Mouse (Mus musculus) Patski (cell line): ENCODE measurements at regions not wholly inside any gene's neighbourhood (a gene's known extent, or its start where the extent isn't known, plus 50 kb on each side); places are given as distances from the start of the nearest gene placed in this dataset.

Experiments used
- ATAC-seq: fragments of 100-300 bp; one replicate; pipeline ENCODE4 v1.8.0; 2021
- CTCF ChIA-PET: fragments of 350-600 bp; sonication (Branson Sonifier 250); formaldehyde crosslinking; loops from one replicate; lab custom pipeline; 2022; ENCODE audit warnings: inconsistent platforms; lab: Charles Lee
- POLR2A ChIA-PET: fragments of 350-600 bp; sonication (Branson Sonifier 250); formaldehyde crosslinking; loops from one replicate; lab custom pipeline; 2022; ENCODE audit warnings: antibody characterized with exemption, inconsistent platforms; lab: Charles Lee
- DNase-seq: peaks from one replicate; pipeline ENCODE4 v3.0.0-alpha.2; 2011; ENCODE audit warnings: low read depth, low spot score
- H3K27me3 ChIP-seq: fragments of 371-371 bp; one replicate; pipeline ENCODE4 v1.5.1; 2021
- CTCF ChIP-seq: fragments of 100-300 bp; IDR thresholded peaks from one replicate; pipeline ENCODE4 v1.5.1; 2021
- in situ Hi-C: fragments of 300-500 bp; cut with MboI; formaldehyde crosslinking; loops from 3 replicates; pipeline ENCODE4 v1.11.1; 2018; ENCODE audit warnings: low pct_unique_long_range_greater_than_20kb, mixed read lengths

DNA sequence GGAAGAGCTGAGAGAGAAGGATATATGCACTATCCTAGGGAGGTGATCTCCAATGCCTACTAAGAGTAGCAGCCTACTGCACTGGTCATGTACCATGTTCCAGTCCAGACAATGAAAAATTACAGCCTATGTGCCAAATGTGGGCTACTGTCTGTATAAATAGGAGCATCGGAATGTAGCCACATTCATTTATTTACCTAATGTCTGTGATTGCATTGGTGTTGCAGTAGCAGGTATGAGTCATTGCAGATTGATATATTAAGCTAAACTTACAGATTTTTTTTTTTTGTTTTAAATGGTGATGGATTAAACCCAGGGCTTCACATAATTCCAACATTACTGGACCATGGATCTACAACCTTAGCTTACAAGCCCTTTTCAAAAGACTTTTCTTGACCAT lies 468.0 kb downstream of the Phex start:
- TF ChIP-seq CTCF: no peak
- ATAC-seq (no peak), DNase-seq (no peak)
- in situ Hi-C loops: no loop called here
- POLR2A ChIA-PET: no interaction called here
- CTCF ChIA-PET: no interaction called here
- H3K27me3 ChIP-seq: no peaks in the 10 kb centered on the region

DNA sequence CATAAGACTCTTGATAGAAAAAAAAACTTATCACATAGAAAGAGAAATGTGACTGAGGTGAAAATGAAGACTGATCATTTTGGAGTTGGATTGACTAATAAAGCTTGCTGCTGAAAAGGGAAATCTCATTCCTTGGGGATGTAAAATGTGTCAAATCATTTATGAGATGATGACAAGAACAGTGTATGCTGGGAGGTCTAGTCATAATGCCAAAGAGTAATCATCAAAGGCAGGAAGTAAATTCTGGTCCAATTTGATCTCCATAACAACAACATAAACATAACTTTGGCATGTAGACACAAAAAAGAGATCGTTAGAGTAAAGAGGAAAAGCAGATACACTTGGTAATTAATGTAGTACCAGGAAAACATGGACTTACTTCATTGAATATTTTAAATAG lies 470.9 kb downstream of the Phex start:
- POLR2A ChIA-PET: no interaction called here

DNA sequence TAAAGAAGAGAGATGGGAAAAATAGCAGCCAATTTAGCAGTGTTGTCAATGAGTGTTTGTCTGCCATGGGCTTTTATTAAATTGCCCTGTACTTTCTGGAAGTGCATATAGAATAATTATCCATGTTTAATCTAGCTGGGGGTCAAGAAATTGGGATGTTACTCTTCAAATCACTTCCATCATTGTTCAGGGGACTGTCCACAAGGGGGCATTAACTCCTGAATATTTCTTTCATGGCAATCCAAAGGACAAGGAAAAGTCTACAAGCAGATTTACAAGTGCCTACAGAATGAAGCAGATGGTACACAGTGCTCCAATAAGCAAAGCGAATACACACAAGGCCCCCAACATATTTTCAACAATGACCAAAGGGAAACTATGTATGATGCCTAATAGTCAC lies 501.7 kb downstream of the Phex start:
- ChIA-PET CTCF (no interaction called here), POLR2A (no interaction called here)
- in situ Hi-C loops: no loop called here
- ATAC-seq (no peak), DNase-seq (no peak)
- TF ChIP-seq CTCF: no peak
- H3K27me3 ChIP-seq: peaks cover 4% of the 10 kb centered on the region

More for the DNA sequence above, 470.9 kb downstream of the Phex start:
- H3K27me3 ChIP-seq: peaks cover 4% of the 10 kb centered on the region
- ATAC-seq (no peak), DNase-seq (no peak)
- CTCF ChIA-PET: no interaction called here
- TF ChIP-seq CTCF: no peak
- in situ Hi-C loops: no loop called here
